Mouse (Mus musculus) heart, embryonic 11.5 days (tissue): ENCODE data around the gene Trib2. TPM values are rescaled to one million over a fixed set of nuclear protein-coding genes. Genes with fewer than 3 reads are reported as not detected.

Experiments used
- ATAC-seq: fragments of 200-750 bp; cut with Nextera tagmentation; replicated peaks from 2 replicates; pipeline ENCODE4 v1.8.0; 2017; ENCODE audit warnings: moderate library complexity; ENCODE audit not compliant: insufficient number of reproducible peaks, low FRiP score, low TSS enrichment
- H3K27ac ChIP-seq: fragments of 300-500 bp; sonication (generic); 2 replicates; pipeline ENCODE4 v1.5.1; 2014; ENCODE audit warnings: mild to moderate bottlenecking, low read depth, low read length
- H3K27me3 ChIP-seq: fragments of 300-500 bp; sonication (generic); 2 replicates; pipeline ENCODE4 v1.6.1; 2014; ENCODE audit warnings: mild to moderate bottlenecking, low read length, mixed read lengths; ENCODE audit not compliant: control insufficient read depth, insufficient read depth
- H3K36me3 ChIP-seq: fragments of 300-500 bp; sonication (generic); 2 replicates; pipeline ENCODE4 v1.6.1; 2014; ENCODE audit warnings: mild to moderate bottlenecking, low read length, moderate library complexity, mixed read lengths; ENCODE audit not compliant: control insufficient read depth, insufficient read depth
- H3K4me1 ChIP-seq: fragments of 300-500 bp; sonication (generic); 2 replicates; pipeline ENCODE4 v1.6.1; 2014; ENCODE audit warnings: low read length; ENCODE audit not compliant: control insufficient read depth, insufficient read depth
- H3K4me2 ChIP-seq: fragments of 300-500 bp; sonication (generic); 2 replicates; pipeline ENCODE4 v1.6.1; 2014; ENCODE audit warnings: mild to moderate bottlenecking, moderate library complexity
- H3K4me3 ChIP-seq: fragments of 300-500 bp; sonication (generic); 2 replicates; pipeline ENCODE4 v1.5.1; 2014; ENCODE audit warnings: low read depth, low read length
- H3K9ac ChIP-seq: fragments of 300-500 bp; sonication (generic); 2 replicates; pipeline ENCODE4 v1.6.1; 2014; ENCODE audit warnings: mild to moderate bottlenecking, low read depth, low read length, moderate library complexity
- H3K9me3 ChIP-seq: fragments of 300-500 bp; sonication (generic); replicated peaks from 2 replicates; pipeline ENCODE4 v1.6.1; 2016; ENCODE audit warnings: low read length; ENCODE audit not compliant: control insufficient read depth
- WGBS: fragments of 180-500 bp; shearing (Covaris S2); extraction: QIAGEN DNeasy Blood & Tissue Kit; methylation state at CpG from one replicate; pipeline ENCODE4 v1.1.7; 2014; ENCODE audit not compliant: insufficient replicate concordance; 5-methylcytosine and 5-hydroxymethylcytosine counted together
- polyA plus RNA-seq: library from polyadenylated mRNA; unstranded; fragments of >200 nt; fragmentation: Nextera tagmentation; extraction: Ambion mirVana; gene quantifications from 2 replicates; pipeline ENCODE4 v1.2.1, GENCODE M21; 2014

Trib2 gene
- polyA plus RNA-seq, 1 experiment from 2014 or later, result 45.4 TPM

DNA sequence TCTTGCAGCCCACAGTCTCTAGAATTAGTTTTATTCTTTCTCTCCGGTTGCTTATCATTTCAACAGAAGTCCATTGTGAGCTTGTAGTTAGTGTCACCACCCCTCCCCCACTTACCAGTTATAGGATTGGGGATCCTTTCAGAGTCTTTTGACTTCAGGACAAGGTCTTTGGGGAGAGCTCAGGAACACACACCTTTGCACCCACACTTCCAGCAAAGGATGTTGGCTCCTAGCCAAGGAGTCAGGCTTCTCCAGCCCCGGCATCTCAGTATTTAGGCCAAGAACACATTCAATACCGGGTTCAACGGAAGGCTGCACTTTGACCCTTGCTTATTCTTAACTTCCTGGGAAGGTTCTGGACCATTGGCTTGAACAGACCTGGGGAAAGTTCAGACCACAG lies 643 bp upstream of the Trib2 start:
- no peaks in the 10 kb centered on the region for H3K36me3 ChIP-seq
- H3K27me3 ChIP-seq, result no peaks in the 10 kb centered on the region
- peak overlapping the region; percentile 97 for H3K27ac ChIP-seq
- H3K4me1 ChIP-seq, result peaks cover 6% of the 10 kb centered on the region; the same call in 1 of the 2 replicates
- H3K9me3 ChIP-seq, result no peaks in the 10 kb centered on the region
- 36% methylated on average over 4 of the region's 4 CpGs for WGBS
- ATAC-seq, result no peak
- peak overlapping the region; percentile 58 for H3K4me2 ChIP-seq
- peak overlapping the region; percentile 73 for H3K9ac ChIP-seq
- peak overlapping the region; percentile 43 for H3K4me3 ChIP-seq

DNA sequence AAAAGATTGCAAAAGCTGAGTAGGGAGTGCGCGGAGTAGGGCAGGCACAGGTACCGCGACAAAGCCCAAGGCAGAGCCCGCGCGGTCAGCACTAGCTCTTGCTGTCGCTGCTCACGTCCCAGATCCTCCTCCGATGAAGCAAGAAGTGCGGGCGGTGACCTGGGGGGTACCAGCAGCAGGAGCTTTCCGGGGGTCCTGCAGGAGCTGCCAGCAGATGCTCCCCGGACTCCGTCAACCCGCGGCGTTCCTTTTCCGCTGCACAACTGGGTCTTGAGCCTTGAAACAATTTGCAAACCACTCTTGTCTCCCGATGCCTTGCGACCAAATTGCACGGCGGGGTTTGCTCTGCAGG lies 492 bp downstream of the Trib2 start:
- WGBS, result under 1% methylated on average over 23 of the region's 23 CpGs
- Histone ChIP-seq H3K9me3 (no peaks in the 10 kb centered on the region), H3K4me1 (peaks cover 17% of the 10 kb centered on the region), H3K9ac (peak overlapping the region; percentile 92), H3K4me2 (peak overlapping the region; percentile 58), H3K4me3 (peak overlapping the region; percentile 63), H3K27me3 (no peaks in the 10 kb centered on the region), H3K27ac (peak overlapping the region; percentile 97), H3K36me3 (no peaks in the 10 kb centered on the region)
- ATAC-seq, result 0 out of 2 replicates have a peak, but pooled peaks have one; percentile 27

DNA sequence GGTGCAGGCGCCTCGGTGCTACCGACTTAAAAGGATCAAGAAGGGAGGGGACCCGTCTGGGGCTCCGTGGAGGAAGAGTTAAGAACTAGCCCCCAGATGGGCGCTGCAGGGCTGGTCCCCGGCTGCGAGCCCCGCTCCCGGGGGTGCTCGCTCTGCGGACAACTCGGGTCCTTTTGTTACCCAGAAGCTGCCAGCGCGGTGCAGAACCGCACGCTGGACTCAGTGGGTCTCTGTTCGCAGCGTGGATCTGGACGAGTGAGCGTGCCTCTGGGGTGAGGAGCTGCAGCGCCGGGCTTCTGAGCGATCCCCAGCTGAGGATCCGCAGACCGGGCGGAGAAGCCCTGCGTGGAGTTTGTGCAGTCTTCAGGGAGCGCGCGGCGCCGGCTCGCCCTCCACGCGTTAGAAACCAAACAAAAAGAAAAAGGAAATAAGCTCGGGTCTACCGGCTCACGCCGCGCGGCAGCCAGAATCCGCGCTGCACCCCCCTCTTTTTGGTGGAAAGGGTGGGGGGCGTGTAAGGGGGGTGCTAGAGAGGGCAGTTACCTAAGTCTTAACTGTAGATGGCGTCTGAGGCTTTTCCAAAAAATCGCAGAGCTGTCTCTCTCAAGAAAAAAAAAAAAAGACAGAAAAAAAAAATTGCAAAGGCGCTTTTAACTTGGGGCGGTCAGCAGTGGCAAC lies 1.0 kb downstream of the Trib2 start:
- H3K9me3 ChIP-seq, result no peaks in the 10 kb centered on the region
- H3K4me1 ChIP-seq, result peaks cover 22% of the 10 kb centered on the region
- under 1% methylated on average over 49 of the region's 49 CpGs for WGBS
- no peaks in the 10 kb centered on the region for H3K36me3 ChIP-seq
- peak overlapping the region; percentile 63 for H3K4me3 ChIP-seq
- 0 out of 2 replicates have a peak, but pooled peaks have one; percentile 5 for ATAC-seq
- H3K9ac ChIP-seq, result peak overlapping the region; percentile 92
- peak overlapping the region; percentile 97 for H3K27ac ChIP-seq
- H3K4me2 ChIP-seq, result peak overlapping the region; percentile 58
- no peaks in the 10 kb centered on the region for H3K27me3 ChIP-seq

DNA sequence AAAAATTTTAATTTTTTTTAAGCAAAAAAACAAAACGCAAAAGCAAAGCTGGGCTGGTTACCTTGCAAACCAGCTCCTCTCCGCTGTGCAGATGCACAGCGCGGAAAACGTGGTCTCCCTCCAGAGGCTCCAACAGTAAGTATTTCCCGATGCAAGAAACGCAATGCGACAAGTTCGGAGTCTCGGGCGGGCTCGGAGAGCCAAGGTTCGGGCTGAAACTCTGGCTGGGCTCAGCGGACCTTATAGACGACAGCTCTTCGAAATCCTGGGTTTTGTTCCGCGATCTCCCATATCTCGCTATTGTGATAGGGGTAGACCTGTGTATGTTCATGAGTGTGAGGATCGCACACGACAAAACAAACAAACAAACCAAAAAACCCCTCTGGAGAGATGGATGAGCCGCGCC lies 1.5 kb downstream of the Trib2 start:
- peaks cover 23% of the 10 kb centered on the region for H3K4me1 ChIP-seq

DNA sequence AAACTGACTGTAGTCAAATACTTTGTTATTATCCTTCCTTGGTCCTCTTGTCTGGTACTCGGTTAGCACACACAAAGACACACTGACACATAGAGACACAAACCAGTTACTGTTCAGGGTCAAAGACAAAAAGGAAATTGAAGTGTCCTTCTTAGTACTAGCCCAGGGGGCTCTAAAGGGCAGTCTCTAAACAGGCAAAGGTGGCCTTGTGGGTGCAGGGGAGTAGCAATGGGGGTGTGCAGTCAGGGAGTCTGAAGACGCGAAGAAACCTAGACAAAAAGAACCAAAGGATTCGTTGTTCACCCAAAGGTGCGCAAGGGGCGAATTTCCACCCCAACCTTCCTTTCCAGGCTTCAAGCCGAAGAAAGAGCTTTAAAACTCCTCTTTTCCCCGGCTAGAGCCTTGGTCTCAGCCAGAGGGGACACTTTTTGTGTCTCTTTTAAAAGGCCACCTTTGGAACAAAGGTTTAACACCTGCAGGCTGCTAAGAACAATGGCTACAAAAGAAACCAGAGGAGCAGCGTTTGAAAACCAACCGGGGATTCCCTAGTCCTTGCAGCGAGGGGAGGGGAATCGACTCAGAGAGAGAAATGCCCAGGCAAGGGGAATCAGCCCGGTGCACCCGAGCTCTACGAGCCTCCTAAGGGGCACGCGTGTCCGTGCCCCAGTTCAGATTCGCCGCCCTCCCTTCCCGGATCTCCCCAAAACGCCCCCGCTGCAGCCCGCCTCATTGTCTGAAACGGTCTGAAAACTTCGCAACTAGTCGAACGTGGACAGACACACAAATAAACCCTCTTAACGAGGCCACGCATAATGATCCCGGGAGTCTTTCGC lies 2.3 kb downstream of the Trib2 start:
- under 1% methylated on average over 32 of the region's 32 CpGs for WGBS
- Histone ChIP-seq H3K27me3 (no peaks in the 10 kb centered on the region), H3K4me3 (peak overlapping the region; percentile 63), H3K36me3 (no peaks in the 10 kb centered on the region), H3K4me2 (peak overlapping the region; percentile 58), H3K27ac (peak overlapping the region; percentile 97), H3K4me1 (peaks cover 23% of the 10 kb centered on the region), H3K9me3 (no peaks in the 10 kb centered on the region), H3K9ac (peak overlapping the region; percentile 92)
- ATAC-seq, result no peak

More for the DNA sequence above, 1.5 kb downstream of the Trib2 start:
- no peak for ATAC-seq
- Histone ChIP-seq H3K9me3 (no peaks in the 10 kb centered on the region), H3K4me3 (peak overlapping the region; percentile 63), H3K9ac (peak overlapping the region; percentile 92), H3K4me2 (peak overlapping the region; percentile 58), H3K27me3 (no peaks in the 10 kb centered on the region), H3K36me3 (no peaks in the 10 kb centered on the region), H3K27ac (peak overlapping the region; percentile 97)
- WGBS, result under 1% methylated on average over 23 of the region's 23 CpGs

DNA sequence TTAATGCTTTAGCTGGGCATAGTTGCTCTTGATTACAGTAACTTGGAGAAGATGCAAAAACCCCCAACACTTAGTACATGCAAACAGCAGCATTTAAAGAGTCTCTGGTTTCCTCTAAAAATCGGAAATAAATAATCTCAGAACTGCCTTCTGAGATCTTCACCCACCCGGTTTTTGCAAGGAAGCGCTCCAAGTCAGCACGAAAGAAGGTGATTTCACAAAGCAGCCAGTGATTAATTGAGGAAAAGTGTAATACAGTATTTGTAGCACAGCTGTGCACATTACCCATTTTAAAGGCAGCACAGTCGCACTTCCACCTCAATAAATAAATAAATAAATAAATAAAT lies 2.9 kb downstream of the Trib2 start:
- H3K36me3 ChIP-seq, result no peaks in the 10 kb centered on the region
- no peaks in the 10 kb centered on the region for H3K27me3 ChIP-seq
- peak overlapping the region; percentile 63 for H3K4me3 ChIP-seq
- H3K9ac ChIP-seq, result peak overlapping the region; percentile 92
- no peaks in the 10 kb centered on the region for H3K9me3 ChIP-seq
- 14% methylated on average over 5 of the region's 5 CpGs for WGBS
- H3K4me1 ChIP-seq, result peaks cover 23% of the 10 kb centered on the region
- no peak for ATAC-seq
- peak overlapping the region; percentile 97 for H3K27ac ChIP-seq
- H3K4me2 ChIP-seq, result peak overlapping the region; percentile 58

DNA sequence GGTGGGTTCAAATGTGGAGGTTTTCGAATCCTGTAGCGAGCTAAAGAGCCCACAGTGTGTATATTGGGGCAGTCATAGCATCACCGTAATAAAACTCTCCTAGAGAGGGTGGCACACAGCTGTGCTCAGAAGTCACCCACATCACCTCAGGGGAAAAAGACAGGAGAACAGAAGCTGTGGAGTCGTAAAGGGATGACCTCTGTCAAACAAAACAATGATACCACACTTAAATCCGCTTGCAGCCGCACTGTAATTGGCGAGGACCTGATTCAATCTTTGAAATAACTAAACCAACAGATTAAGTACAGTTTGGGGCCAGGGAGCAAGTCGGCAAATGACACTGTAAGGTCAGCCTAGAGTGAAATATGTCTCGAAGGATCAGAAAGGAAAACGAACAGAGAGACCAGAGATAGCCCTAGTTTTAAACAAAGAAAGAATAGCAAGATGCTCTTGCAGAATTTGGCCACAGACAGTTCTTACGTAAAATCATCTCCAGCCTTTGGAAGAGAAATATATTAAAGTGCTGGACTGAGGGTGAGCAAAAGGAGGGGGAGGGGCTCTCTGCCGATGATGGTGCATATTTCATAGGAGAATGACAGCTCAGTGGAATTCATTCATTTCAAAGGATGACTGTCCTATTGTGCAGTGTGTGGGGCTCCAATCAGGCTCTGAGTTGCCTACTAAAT lies 3.4 kb downstream of the Trib2 start:
- peak overlapping the region; percentile 97 for H3K27ac ChIP-seq

DNA sequence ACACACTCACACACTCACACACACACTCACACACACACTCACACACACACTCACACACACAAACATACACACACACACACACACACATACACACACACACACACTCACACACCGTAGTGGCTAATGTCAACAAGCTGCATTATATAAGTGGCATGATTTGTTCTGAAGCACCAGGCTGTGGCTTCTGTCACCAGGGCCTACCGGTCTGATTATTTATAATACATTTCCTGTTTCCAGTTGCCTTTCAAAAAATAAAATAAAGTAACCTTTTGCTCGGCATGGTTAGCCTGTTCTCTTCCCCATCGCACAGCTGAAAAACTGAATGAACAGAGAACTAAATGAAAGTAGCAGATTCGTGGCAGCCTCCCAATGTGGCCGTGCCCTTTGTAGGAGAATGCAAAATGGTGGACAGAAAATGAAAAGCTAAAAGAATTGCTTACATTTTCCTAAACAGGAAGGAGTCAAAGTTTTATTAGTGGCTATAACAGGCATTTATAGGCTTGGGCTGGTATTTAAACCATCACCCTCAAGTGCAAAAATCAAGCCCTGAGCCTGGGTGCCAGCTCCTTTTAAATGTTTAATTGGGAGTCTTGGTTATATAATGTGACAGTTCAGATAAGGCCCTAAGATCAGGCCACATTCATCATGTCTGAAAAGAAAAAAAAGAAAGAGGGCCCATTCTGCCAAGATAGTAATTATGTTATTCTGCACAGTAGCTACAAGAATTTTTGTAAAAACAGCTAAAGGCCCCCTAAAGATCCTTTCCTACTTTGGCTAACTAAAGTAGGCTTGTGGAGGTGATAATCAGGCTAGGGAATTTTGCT lies 4.4 kb downstream of the Trib2 start:
- WGBS, result 55% methylated on average over 6 of the region's 6 CpGs
- ATAC-seq, result no peak
- Histone ChIP-seq H3K4me1 (peaks cover 19% of the 10 kb centered on the region), H3K4me3 (peak overlapping the region; percentile 63), H3K9ac (peak overlapping the region; percentile 44), H3K36me3 (peaks cover 9% of the 10 kb centered on the region), H3K9me3 (no peaks in the 10 kb centered on the region), H3K27ac (peak overlapping the region; percentile 31), H3K27me3 (no peaks in the 10 kb centered on the region), H3K4me2 (peak overlapping the region; percentile 58)

More for the DNA sequence above, 3.4 kb downstream of the Trib2 start:
- no peak for ATAC-seq
- Histone ChIP-seq H3K4me2 (peak overlapping the region; percentile 58), H3K9me3 (no peaks in the 10 kb centered on the region), H3K4me1 (peaks cover 23% of the 10 kb centered on the region), H3K9ac (peak overlapping the region; percentile 92), H3K36me3 (peaks cover 2% of the 10 kb centered on the region; the same call in 1 of the 2 replicates), H3K4me3 (peak overlapping the region; percentile 63), H3K27me3 (no peaks in the 10 kb centered on the region)
- WGBS, result 20% methylated on average over 12 of the region's 12 CpGs
